Mouse (Mus musculus) left cerebral cortex, adult 6 months (tissue): ENCODE measurements around the gene Fbxo4. TPM values are rescaled to one million over a fixed set of nuclear protein-coding genes. Genes with fewer than 3 reads are reported as not detected.

Experiments used
- long read RNA-seq, 2 experiments: library from polyadenylated mRNA; unstranded; transcript quantifications; one replicate each; pipeline ENCODE4 v2.0.0; 2019 to 2020
- polyA plus RNA-seq: library from polyadenylated mRNA; unstranded; fragments of <200 nt; fragmentation: Nextera tagmentation; gene quantifications from 2 replicates; pipeline ENCODE4 v1.2.3, GENCODE M21; 2021

Gene Fbxo4
- 4.9 and 8.0 TPM in 2 replicates for polyA plus RNA-seq
- long read RNA-seq, experiment 1, transcript Fbxo4-201 (7 exons, 1,565 nt) = major isoform, 18 of 44 reads
- long read RNA-seq, experiment 1, partial matches to known transcripts = 4 of 44 reads
- long read RNA-seq, experiment 1, other reads (novel, unspliced or antisense) = 22 of 44 reads
- long read RNA-seq, experiment 2, partial matches to known transcripts = 0 of 4 reads
- long read RNA-seq, experiment 2, other reads (novel, unspliced or antisense) = 1 of 4 reads

GRCm38 (mm10) chr15:3979061-3979848 lies at the start of gene Fbxo4:
Gene Fbxo4, minus strand, starts transcription at chr15:3979573.

DNA sequence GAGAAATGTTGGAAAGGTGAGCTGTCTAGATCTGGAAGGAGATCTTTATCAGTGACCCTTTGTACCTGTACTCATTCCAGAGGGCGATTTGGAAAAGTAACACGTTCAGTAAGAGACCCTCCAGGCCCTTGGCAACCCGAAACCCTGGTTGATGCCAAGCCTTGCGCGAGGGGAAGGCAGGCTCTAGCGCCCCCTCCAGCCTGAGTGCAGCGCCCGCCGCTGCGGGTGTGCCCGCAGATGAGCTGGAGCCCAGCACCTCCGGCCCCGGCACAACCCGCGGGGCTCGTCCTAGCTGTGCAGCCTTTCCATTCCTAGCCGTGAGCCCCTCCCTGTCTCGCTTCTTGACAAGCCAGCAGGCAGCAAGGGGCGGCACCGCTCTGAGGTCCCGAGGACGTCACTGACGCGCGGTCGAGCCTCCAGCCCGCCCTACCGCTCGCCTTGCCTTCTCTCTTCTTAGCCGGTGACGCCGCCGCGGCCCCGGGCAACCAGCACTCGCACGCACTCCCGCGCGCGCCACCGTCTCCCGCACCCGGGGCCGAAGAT lies 46.9 kb upstream of the Fbxo4 start, which contains the start of gene Oxct1:
Gene Oxct1, plus strand, starts transcription at position 153 of the 543 bp plus-strand sequence.

GRCm38 (mm10) chr15:3995448-3996266 lies 16.3 kb upstream of the Fbxo4 start, which contains the start of gene AW549877:
Gene AW549877, minus strand, starts transcription at chr15:3995744.

Other genes with a start within 250 kb of the Fbxo4 start
- gene AW549877, start 16.2 kb upstream of the Fbxo4 start, polyA plus RNA-seq = 9.2 and 12.6 TPM in 2 replicates
- gene Oxct1, start 46.8 kb upstream of the Fbxo4 start, polyA plus RNA-seq = 279 and 391 TPM in 2 replicates